Mouse (Mus musculus) erythroblast, embryonic 14.5 days (primary cell): Measurements from ENCODE around the gene Dnajb12. TPM values are rescaled to one million over a fixed set of nuclear protein-coding genes. Genes with fewer than 3 reads are reported as not detected.
A peak's percentile ranks its signal among the peaks of the same experiment; 100 is the strongest.

ENCODE experiments used
- H3K27me3 ChIP-seq: 2 replicates; pipeline ENCODE4 v1.6.1; 2012; ENCODE audit warnings: inconsistent platforms; ENCODE audit not compliant: control insufficient read depth
- H3K36me3 ChIP-seq: 2 replicates; pipeline ENCODE4 v1.6.1; 2012; ENCODE audit warnings: mild to moderate bottlenecking, inconsistent platforms; ENCODE audit not compliant: control insufficient read depth
- H3K4me1 ChIP-seq: 2 replicates; pipeline ENCODE4 v1.6.1; 2012; ENCODE audit warnings: inconsistent platforms; ENCODE audit not compliant: control insufficient read depth
- H3K4me3 ChIP-seq: replicated peaks from 2 replicates; pipeline ENCODE3; 2012; ENCODE audit warnings: moderate library complexity, mild to moderate bottlenecking, inconsistent platforms
- H3K9me3 ChIP-seq: 2 replicates; pipeline ENCODE4 v1.6.1; 2012; ENCODE audit warnings: low read length, inconsistent platforms, mixed read lengths; ENCODE audit not compliant: control insufficient read depth
- GATA1 ChIP-seq: IDR thresholded peaks from 2 replicates; pipeline ENCODE4 v1.6.1; 2012; ENCODE audit warnings: low read length, inconsistent platforms, mixed read lengths
- TAL1 ChIP-seq: IDR thresholded peaks from 3 replicates; pipeline ENCODE4 v1.6.1; 2012; ENCODE audit warnings: low read length, inconsistent platforms, mixed read lengths
- polyA plus RNA-seq: library from polyadenylated mRNA; stranded (reverse); fragments of >175 nt; gene quantifications from 2 replicates; pipeline ENCODE4 v1.2.3, GENCODE M21; 2012

The Dnajb12 gene
- polyA plus RNA-seq, 1 experiment: 7.9 TPM

GRCm38 (mm10) chr10:59892977-59893376 is 13.6 kb downstream of the Dnajb12 start:
- no peak for TF ChIP-seq GATA1
- no peak for TF ChIP-seq TAL1
- peaks cover 47% of the 10 kb centered on the region for H3K4me1 ChIP-seq
- H3K36me3 ChIP-seq: peaks cover 96% of the 10 kb centered on the region
- no peaks in the 10 kb centered on the region for H3K27me3 ChIP-seq
- no peak overlapping the region for H3K4me3 ChIP-seq
- H3K9me3 ChIP-seq: no peaks in the 10 kb centered on the region

- no peak for TF ChIP-seq GATA1
- no peak for TF ChIP-seq TAL1
- Histone ChIP-seq H3K9me3 (no peaks in the 10 kb centered on the region), H3K36me3 (peaks cover 98% of the 10 kb centered on the region), H3K27me3 (no peaks in the 10 kb centered on the region), H3K4me1 (peaks cover 54% of the 10 kb centered on the region), H3K4me3 (no peak overlapping the region)
These were observed 15.2 kb downstream of the Dnajb12 start for GRCm38 (mm10) chr10:59894251-59895160.

- H3K9me3 ChIP-seq: no peaks in the 10 kb centered on the region
- H3K27me3 ChIP-seq: no peaks in the 10 kb centered on the region
- no peak for TF ChIP-seq TAL1
- no peak for TF ChIP-seq GATA1
- no peak overlapping the region for H3K4me3 ChIP-seq
- H3K36me3 ChIP-seq: peaks cover 97% of the 10 kb centered on the region
- peaks cover 64% of the 10 kb centered on the region for H3K4me1 ChIP-seq
These were observed 16.3 kb downstream of the Dnajb12 start for GRCm38 (mm10) chr10:59895460-59896186.

- H3K4me1 ChIP-seq: peaks cover 69% of the 10 kb centered on the region
- peaks cover 97% of the 10 kb centered on the region for H3K36me3 ChIP-seq
- H3K9me3 ChIP-seq: no peaks in the 10 kb centered on the region
- TF ChIP-seq GATA1 (no peak), TAL1 (no peak)
- no peaks in the 10 kb centered on the region for H3K27me3 ChIP-seq
- no peak overlapping the region for H3K4me3 ChIP-seq
These were observed 16.9 kb downstream of the Dnajb12 start for GRCm38 (mm10) chr10:59896211-59896610.

GRCm38 (mm10) chr10:59896911-59897331 is 17.6 kb downstream of the Dnajb12 start:
- no peaks in the 10 kb centered on the region for H3K27me3 ChIP-seq
- no peaks in the 10 kb centered on the region for H3K9me3 ChIP-seq
- peaks cover 90% of the 10 kb centered on the region for H3K36me3 ChIP-seq
- H3K4me3 ChIP-seq: no peak overlapping the region
- H3K4me1 ChIP-seq: peaks cover 77% of the 10 kb centered on the region
- TF ChIP-seq GATA1 (no peak), TAL1 (no peak)

- peaks cover 82% of the 10 kb centered on the region for H3K4me1 ChIP-seq
- H3K9me3 ChIP-seq: no peaks in the 10 kb centered on the region
- TF ChIP-seq TAL1 (no peak), GATA1 (no peak)
- H3K4me3 ChIP-seq: no peak overlapping the region
- H3K27me3 ChIP-seq: no peaks in the 10 kb centered on the region
- peaks cover 84% of the 10 kb centered on the region for H3K36me3 ChIP-seq
These were observed 18.2 kb downstream of the Dnajb12 start for GRCm38 (mm10) chr10:59897511-59897910.

GRCm38 (mm10) chr10:59898180-59898778 is 18.9 kb downstream of the Dnajb12 start:
- Histone ChIP-seq H3K9me3 (no peaks in the 10 kb centered on the region), H3K4me3 (peak overlapping the region; percentile 17), H3K36me3 (peaks cover 76% of the 10 kb centered on the region), H3K27me3 (no peaks in the 10 kb centered on the region), H3K4me1 (peaks cover 83% of the 10 kb centered on the region)
- no peak for TF ChIP-seq GATA1

GRCm38 (mm10) chr10:59898935-59899334 is 19.6 kb downstream of the Dnajb12 start:
- Histone ChIP-seq H3K27me3 (no peaks in the 10 kb centered on the region), H3K4me3 (peak overlapping the region; percentile 61), H3K9me3 (no peaks in the 10 kb centered on the region), H3K4me1 (peaks cover 84% of the 10 kb centered on the region), H3K36me3 (peaks cover 70% of the 10 kb centered on the region)
- TF ChIP-seq GATA1: no peak
- no peak for TF ChIP-seq TAL1
